Mouse (Mus musculus): Measurements from ENCODE around the gene Zbtb39.

DNA sequence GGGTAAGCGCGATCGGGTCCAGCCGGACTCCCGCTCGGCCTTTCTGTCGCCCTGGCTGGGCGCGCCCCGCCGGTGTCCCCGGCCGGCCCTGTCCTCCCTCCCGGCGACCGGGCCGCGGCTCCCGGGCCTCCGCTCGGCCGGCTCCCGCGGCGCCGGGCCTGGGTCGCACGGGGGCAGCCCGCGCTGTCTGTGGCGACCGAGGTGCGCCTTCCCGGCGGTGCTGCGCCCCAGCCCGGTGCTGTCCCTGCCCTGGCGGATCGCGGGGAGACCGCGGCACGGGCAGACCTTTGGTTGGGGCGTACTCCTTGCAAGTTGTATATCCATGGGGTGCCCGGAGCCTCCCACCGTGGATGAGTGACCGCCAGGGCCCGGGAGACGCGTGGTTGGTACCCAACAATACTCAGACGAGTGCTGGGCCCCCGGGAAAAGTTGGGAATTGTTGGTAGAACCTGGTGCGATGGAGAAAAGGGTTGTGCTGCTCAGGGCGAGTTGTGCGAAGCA lies 373 bp downstream of the Zbtb39 start:
- TF ChIP-seq CTCF (IDR thresholded peaks at IDR 0.05; ENCODE audit: control insufficient read depth, insufficient read depth, low read length) (no peak), POLR2A (IDR thresholded peaks at IDR 0.05; ENCODE audit: borderline replicate concordance, control insufficient read depth, low read depth, low read length) (no peak)

Data from bone marrow, adult 2 months (tissue).